Mouse (Mus musculus): Measurements from ENCODE around the gene Cox7b.
"Not testable (repeated sequence)": the region's sequence is repeated elsewhere in the genome, so short reads cannot be mapped to it uniquely, and the experiment has no call there.

Cox7b gene

DNA sequence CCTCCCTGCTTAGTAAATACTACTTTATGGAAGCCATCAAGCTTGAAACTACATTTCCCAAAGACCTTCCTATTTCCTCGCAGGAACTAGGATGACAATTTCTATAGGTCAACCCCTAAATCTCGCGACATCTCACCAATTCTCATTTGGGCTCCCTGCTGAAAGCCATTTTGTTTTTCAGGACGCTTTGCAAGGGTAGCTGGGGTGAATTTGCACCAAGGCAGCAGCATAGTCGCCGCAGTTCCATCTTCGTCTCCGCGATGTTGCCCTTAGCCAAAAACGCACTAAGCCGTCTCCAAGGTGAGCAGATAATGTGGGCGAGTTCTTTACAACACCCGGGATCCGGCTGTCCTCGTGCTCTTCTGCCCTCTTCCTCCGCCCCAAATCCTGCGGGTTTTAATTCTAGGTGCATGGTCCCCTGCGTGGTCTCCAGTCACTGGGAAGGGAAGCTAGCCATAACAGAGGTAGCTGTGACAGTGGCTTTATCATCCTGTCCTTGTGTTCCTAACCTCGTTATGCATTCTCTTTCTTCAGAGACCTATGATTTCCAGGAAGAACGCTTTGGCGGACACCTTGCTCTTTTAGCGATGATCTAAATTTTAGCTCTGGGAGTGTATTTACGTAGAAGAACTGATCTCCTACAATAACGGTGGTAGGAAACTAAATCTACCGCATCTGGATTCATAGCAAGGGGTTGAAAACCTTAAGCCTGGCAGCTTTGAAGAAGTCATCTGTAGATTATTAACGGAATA is at the start of gene Cox7b:
TSS of gene Cox7b (plus strand) at position 130 of the 752 bp plus-strand sequence.
- peak; percentile 49 to 69 for DNase-seq (ENCODE audit: low spot score in 2 of 2)

DNA sequence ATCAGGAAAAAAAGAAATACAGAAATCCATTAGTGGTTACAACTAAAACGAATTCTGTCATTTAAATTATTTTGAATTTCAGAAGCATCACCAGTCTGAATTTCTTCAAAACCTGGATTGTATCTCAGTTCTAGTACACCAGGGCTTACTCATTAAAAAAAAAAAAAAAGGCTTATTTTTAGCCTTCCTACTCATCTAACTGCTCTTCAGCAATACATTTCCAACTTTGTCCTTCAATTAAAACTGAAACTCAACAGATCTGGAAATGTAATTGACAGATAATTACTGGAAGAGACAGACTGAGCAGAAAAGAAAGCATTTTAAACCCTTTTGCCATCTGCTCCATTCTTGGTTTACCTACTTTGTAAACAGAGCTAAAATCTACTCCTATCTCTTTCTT is 13.9 kb upstream of the Cox7b start:
- DNase-seq (ENCODE audit: low spot score in 2 of 2), result no peak

DNA sequence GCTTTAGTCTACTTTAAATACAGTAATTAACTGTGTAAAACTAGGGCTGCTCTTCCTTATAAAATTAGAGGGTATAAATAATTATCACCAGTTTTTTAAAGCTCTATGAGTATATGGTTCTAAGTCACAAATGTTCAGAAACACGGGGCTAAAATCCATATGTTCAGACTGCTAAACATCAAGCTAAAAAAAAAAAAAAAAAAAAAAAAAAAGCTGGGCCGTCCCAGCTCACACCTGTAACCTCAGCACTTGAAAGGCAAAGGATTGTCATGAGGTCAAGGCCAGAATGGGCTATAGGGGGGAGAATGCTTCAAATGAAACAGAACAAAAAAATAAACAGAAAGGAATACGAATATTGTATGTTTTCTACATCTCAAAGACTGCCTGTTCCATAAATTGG is 4.7 kb upstream of the Cox7b start:
- no peak for DNase-seq (ENCODE audit: low spot score in 2 of 2)

DNA sequence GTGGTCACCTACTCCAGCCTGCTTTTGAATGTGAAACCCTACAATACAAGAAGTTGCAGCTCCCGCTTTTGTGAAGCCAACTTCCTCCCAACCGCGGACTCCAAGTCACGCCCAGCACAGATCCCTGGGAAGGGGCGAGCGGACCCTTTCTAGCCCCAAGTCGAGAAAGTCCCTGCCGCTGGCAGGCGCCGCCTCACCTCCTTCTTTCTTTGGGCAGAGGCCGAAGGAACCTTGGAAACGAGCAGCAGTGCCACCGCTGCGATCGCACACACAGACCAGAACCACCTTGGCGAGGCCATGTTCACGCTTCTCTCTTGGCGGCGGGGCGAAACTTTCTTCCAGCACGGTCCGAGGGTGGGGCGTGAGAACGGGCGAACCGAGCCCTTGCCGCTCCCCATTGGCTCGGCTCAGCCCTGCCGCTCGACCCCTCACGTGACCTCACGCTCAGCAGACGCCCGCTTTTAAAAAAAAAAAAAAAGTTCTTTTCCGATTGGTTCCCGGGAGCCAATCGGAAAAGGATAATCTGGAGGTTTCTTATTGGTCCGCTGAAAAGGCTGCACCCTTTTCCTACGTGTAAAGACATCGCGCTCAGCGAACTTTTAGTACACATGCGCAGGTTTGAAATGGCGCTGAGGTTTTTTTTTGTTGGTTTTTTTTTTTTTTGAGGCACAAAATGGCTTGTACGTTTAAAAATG is 3.9 kb upstream of the Cox7b start, which contains the start of gene Magt1:
TSS of gene Magt1 (minus strand) at position 442 of the 695 bp plus-strand sequence.
- DNase-seq (ENCODE audit: low spot score in 2 of 2), result peak; percentile 83 to 84

DNA sequence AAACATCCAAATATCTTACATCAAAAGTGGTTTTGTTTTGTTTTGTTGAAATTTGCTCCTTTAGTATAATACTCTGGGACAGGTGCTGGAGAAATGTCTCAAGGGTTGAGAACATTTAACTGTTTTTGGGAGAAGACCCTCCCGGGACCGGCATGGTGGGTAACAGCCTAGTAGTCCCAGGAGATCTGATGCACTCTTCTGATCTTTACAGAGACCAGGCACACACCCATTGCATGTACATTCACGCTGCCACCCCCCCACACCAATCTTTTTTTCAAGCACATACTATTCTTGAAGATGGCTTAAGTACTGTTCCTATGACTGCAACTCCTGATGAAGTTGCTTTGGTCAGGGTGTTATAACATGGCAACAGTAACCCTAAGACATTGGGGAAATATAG is 2.9 kb upstream of the Cox7b start:
- no peak for DNase-seq (ENCODE audit: low spot score in 2 of 2)

DNA sequence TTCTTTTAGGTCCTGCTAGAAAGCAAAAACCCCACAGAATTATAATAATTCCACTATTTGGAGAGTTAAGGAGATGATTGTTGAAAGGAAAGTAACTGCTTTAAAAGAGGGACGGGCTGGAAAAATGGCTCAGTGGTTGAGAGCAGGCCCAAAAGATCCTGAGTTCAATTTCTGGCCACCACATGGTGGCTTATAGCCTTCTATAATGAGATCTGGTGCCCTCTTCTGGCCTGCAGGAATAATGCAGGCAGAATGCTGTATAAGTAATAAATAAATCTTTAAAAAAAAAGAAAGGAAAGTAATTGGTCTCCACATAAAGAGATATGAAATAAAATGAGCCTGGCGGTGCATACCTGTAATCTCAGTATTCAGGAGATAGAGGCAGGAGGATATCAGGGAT is 2.3 kb upstream of the Cox7b start:
- DNase-seq (ENCODE audit: low spot score in 2 of 2), result no peak

DNA sequence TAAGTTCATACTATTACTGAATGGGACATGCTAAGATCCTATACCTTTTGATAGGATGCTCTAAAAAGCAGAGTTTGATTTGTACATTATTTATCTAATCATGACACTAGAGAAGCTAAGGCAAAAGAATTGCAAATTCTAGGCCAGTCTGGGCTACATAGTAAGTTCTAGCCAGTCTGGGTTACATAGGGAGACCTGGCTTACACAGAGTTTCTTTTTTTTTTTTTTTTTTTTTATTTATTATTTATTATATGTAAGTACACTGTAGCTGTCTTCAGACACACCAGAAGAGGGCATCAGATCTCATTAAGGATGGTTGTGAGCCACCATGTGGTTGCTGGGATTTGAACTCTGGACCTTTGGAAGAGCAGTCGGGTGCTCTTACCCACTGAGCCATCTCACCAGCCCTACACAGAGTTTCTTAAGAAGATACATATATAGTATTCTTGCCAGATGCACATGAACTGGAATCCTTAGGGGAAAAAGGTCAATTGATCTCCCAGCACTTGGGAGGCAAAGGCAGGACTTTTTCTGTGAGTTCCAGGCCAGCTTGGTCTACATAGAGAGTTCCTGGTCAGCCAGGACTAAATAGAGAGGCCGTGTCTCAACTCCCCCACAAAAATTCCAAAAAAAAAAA is 641 bp upstream of the Cox7b start:
- DNase-seq (ENCODE audit: low spot score in 2 of 2), result not testable (repeated sequence)

DNA sequence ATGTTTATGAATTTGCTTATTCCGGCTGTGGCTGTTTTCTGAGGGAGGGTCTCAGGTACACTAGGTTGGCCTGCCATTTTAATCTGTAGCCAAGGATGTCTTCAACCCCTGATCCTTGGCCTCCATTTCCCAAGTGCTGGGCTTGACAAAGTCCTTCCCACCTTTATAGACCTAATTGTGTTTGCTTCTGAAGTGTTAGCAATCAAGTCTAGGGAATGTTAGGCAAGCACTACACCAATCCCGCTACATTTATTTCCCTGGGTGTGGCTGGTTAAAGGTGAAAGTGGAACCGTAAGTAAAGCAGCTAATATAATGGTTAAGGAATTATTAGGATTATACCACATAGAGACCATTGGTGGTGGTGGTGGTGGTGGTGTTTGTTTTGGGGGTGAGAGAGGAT is 1.6 kb downstream of the Cox7b start:
- DNase-seq (ENCODE audit: low spot score in 2 of 2), result no peak

DNA sequence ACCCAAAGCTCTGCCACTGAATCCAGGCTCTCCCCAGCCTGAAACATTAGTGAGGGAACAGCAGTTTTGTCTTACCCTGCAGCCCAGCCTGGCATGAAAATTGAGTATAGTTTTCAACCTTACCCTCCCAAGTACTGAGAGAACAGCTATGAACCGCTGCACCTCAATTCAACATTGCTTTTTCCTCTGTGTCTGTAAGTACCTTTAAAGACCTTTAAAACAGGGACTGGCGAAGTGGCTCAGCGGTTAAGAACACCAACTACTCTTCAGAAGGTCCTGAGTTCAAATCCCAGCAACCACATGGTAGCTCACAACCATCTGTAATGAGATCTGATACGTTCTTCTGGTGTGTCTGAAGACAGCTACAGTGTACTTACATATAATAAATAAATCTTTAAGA is 2.0 kb downstream of the Cox7b start:
- DNase-seq (ENCODE audit: low spot score in 2 of 2), result no peak

DNA sequence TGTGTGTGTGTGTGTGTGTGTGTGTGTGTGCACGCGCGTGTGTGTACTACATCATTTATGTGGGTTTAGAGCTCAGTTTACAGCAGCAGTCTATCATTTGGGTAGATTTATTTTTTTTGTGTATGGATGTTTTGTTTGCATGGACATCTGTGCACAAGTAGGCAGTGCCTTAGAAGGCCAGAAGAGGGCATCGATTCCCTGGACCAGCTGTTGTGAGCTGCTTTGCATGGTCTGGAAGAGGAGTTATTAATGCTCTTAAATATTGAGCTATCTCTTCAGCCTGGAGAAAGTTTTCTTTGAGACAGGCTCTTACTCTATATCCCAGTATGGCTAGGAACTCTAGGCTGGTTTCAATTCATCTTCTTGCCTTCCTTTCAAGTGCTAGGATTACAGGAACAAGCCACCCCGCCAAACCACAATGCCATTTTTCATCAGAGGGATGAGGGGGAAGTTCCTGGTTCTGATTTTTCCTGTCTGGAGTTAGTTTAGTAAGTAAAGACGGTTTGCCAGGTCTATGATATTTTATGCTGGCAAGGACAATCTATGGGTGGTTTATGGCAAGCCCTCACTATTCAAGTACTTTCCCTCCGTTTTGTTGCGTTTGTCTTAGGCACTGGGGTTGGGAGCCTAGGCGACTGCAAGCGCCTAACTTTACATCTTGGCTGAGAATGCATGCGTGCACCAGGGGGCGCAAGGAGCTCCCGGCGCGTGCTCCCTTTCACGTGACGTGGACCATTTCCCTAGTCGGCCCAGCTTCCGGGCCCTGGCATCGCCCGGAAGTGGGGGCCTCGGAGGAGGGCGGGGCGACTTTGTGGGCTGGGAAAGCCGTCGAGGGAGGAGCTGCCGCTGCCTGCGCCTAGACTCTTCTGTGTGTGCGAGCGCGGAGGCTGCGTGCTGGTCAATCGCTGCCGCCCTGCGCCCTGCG is 11.2 kb downstream of the Cox7b start, which contains the start of gene Atp7a:
TSS of gene Atp7a (plus strand) at position 859 of the 925 bp plus-strand sequence.
- peak; percentile 87 to 89 for DNase-seq (ENCODE audit: low spot score in 2 of 2)

DNA sequence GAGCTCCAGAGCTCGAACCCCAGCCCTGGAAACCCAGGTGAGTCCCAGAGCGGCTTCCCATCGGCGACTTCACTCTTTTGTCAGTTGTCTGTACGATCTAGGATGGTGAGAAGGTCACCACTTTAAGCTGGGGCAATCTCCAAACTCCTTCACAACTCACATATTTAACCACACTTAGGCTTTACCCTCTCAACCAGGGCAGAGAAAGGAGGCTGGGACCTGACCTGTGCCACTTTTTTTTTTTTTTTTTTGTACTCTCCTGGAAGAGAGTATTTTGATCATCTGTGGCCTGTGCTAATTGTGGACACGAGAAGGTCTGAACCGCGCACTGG is 11.8 kb downstream of the Cox7b start:
- no peak for DNase-seq (ENCODE audit: low spot score in 2 of 2)

DNA sequence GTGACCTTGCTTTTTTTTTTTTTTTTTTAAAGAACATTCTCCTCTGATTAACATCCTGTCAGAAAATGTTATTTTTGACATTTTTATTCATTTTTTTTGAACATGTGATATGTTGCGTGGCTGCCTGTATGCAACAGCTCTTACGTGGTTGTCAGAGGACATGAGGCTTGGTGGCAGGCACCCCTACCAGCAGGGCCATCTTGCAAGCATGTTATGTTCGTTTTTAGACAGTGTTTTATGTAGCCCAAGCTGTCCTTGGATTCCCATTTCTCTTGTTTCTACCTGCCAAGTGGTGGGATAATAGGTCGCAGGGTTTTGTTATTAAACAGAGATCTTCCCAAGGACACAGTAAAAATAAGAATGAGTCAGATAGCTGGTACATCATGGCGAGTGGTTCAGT is 14.7 kb downstream of the Cox7b start:
- no peak for DNase-seq (ENCODE audit: low spot score in 2 of 2)

DNA sequence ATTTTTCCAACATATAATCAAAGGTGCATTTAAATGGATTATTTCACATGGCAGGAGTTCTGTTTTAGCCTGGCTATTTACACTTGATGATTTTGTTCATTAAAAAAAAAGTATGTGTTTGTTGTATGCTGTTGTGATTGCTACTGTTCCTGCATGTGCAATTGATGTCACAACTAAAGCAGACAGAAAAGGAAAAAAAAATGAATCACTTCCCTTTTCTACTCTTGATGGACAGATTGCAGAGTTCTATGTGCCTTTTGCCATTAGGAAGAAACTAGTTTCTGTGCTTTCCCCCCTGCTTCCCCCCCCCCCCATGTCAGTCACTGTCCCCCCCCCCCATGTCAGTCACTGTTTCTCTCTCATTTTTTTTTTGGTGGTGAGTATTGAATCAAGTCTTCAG is 15.6 kb downstream of the Cox7b start:
- DNase-seq (ENCODE audit: low spot score in 2 of 2), result no peak

DNA sequence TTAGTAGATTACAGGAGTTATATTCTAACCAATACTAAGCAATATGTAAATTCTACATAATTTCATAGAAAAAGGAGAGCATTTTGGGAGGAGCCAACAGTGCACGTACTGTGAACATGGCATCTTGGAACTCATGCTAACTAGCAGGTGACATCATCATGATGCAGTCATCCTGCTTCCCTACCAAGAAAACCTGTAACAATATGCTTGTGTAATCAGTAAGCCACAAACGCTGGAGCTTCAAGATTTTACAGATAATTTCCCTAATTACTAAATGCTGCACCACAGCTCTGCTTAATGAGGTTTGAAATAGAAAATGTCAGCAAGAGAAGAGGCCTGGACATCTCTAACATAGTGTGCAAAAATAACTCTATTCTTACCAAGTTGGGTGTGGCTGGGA is 20.2 kb downstream of the Cox7b start:
- no peak for DNase-seq (ENCODE audit: low spot score in 2 of 2)

DNA sequence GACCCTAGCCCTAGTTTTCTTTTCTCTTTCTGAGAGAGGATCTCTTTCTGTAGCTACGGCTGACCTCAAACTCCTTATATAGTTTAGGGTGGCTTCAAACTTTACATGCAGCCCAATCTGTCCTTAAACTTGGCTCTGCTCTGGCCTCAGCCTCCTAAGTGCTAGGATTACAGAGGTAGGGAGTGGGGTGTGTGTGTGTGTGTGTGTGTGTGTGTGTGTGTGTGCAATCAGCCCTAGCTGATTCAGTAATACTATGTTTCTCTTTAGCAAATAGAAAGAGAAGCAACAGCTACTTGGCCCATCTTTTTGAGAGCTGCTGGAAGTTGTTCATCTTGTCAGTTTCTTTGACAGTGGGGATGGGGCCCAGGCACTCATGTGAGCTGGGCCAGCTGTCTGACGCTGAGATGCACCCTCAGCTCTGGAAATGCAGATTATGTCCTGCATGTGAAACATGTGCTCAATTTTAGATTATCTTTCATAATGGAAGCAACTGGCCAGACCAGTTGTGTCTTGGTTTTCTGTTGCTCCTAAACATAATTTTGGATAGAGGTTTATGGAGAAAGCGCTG is 21.8 kb downstream of the Cox7b start:
- no peak for DNase-seq (ENCODE audit: low spot score in 2 of 2)

DNA sequence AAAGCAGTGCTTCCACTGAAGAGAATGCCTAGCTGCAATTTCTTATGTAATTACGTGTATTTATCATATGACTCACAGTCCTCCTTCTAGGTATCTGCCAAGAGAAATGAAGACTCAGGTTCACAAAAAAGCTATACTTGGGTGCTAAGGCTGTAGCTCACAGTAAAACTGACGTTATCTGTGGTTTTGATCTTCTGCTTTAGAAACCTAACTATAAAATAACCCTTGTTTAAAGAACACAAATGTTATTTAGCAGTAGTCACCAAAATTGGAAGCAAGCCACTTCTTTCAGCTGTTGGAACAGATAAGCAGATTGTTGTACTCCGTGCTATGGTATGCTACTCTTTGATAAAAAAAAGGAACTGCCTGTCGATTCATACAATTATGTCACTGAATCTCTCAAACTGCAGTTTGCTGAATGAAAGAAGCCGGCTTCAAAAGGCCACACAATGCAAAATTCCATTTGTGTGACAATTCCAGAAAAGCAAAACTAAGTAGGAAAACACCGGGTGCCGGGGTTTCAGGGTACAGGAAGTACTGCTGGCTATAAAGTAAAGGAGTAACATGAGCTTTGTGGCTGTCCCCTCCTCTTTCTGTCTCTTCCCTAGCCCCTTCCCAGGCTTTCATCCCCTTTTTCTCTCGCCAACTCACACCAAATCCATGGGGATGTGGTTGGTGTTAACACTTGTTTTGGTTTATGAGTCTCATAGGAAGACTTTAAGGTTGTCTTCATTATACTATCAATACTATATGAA is 28.5 kb downstream of the Cox7b start:
- no peak for DNase-seq (ENCODE audit: low spot score in 2 of 2)

DNA sequence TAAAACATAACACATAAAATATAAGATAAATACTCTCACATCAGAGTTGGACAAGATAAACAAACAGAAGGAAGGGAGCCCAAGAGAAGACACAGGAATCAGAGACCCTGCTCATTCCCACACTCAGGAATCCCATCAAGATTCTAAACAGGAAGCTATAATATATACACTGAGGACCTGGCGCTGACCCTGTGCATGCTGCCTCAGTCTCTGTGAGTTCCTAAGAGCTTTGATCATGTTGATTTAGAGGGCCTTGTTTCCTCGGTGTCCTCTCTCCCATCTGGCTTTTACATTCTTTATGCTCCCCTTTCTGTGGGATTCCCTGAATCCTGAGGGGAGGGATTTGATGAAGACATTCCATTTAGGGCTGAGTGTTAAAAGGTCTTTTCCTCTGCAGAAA is 30.0 kb downstream of the Cox7b start:
- DNase-seq (ENCODE audit: low spot score in 2 of 2), result no peak

DNA sequence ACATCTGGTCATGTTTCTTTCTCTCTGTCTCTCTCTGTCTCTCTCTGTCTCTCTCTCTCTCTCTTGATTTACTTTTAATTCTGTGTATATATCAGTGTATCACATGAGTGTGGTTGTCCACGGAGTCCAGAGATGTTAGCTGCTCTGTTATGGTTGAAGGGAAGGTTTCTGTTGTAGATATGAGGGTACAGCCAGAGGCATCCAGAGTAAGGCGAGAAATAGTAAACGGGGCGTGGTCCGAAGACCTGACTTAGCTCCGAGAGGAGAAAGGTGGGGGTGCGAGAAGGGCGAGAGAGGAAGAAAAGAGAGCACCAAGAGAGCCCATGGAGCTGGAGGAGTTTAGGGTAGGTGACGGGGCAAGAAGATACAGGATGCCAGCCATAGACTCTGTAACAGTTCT is 30.4 kb downstream of the Cox7b start:
- DNase-seq (ENCODE audit: low spot score in 2 of 2), result no peak

DNA sequence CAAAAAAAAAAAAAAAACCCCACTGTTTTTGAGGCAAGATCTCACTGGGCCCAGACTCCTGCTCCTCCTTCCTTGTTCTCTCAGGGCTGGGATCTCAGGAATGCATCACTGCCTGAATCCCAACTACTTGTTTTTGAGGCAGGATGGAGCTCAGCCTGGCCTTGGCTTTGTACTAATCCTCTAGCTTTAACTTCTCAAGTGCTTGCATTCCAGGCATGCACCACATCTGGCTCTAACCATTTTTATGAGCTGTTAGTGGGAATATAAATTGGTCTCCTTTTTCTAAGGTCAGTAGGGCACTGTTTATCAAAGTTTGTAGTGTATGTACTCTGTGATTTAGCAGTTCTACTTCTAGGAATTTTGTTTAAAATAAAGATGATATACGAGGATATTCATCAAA is 32.7 kb downstream of the Cox7b start:
- DNase-seq (ENCODE audit: low spot score in 2 of 2), result no peak
